Mouse (Mus musculus) hindbrain, embryonic 13.5 days (tissue): ENCODE results near the gene Dab2ip. TPM values are rescaled to one million over a fixed set of nuclear protein-coding genes. Genes with fewer than 3 reads are reported as not detected.
A peak's percentile ranks its signal among the peaks of the same experiment; 100 is the strongest.

Experiments used
- ATAC-seq: fragments of 200-750 bp; cut with Nextera tagmentation; 2 replicates; pipeline ENCODE4 v1.8.0; 2017; ENCODE audit warnings: moderate TSS enrichment; ENCODE audit not compliant: low FRiP score
- H3K27ac ChIP-seq: fragments of 300-500 bp; sonication (generic); 2 replicates; pipeline ENCODE4 v1.5.1; 2015; ENCODE audit warnings: inconsistent platforms, mild to moderate bottlenecking, moderate library complexity
- H3K27me3 ChIP-seq: fragments of 300-500 bp; sonication (generic); 2 replicates; pipeline ENCODE4 v1.6.1; 2015; ENCODE audit warnings: mild to moderate bottlenecking, inconsistent platforms
- H3K36me3 ChIP-seq: fragments of 300-500 bp; sonication (generic); 2 replicates; pipeline ENCODE4 v1.6.1; 2015; ENCODE audit warnings: mild to moderate bottlenecking, inconsistent platforms
- H3K4me1 ChIP-seq: fragments of 300-500 bp; sonication (generic); replicated peaks from 2 replicates; pipeline ENCODE4 v1.6.1; 2015; ENCODE audit warnings: inconsistent platforms
- H3K4me2 ChIP-seq: fragments of 300-500 bp; sonication (generic); 2 replicates; pipeline ENCODE4 v1.6.1; 2015; ENCODE audit warnings: inconsistent platforms, mild to moderate bottlenecking, moderate library complexity
- H3K4me3 ChIP-seq: fragments of 300-500 bp; sonication (generic); 2 replicates; pipeline ENCODE4 v1.5.1; 2015; ENCODE audit warnings: mild to moderate bottlenecking, inconsistent platforms
- H3K9ac ChIP-seq: fragments of 300-500 bp; sonication (generic); 2 replicates; pipeline ENCODE4 v1.6.1; 2015; ENCODE audit warnings: mild to moderate bottlenecking, inconsistent platforms
- H3K9me3 ChIP-seq: fragments of 300-500 bp; sonication (generic); 2 replicates; pipeline ENCODE4 v1.6.1; 2016; ENCODE audit warnings: inconsistent platforms
- WGBS: fragments of 180-500 bp; shearing (Covaris S2); methylation state at CpG from one replicate; pipeline ENCODE4 v1.1.7; 2015; 5-methylcytosine and 5-hydroxymethylcytosine counted together
- polyA plus RNA-seq: library from polyadenylated mRNA; unstranded; fragments of >200 nt; fragmentation: Nextera tagmentation; extraction: Ambion mirVana; gene quantifications from 2 replicates; pipeline ENCODE4 v1.2.1, GENCODE M21; 2015

Dab2ip gene
- polyA plus RNA-seq, 1 experiment from 2014 or later = 38.8 TPM

DNA sequence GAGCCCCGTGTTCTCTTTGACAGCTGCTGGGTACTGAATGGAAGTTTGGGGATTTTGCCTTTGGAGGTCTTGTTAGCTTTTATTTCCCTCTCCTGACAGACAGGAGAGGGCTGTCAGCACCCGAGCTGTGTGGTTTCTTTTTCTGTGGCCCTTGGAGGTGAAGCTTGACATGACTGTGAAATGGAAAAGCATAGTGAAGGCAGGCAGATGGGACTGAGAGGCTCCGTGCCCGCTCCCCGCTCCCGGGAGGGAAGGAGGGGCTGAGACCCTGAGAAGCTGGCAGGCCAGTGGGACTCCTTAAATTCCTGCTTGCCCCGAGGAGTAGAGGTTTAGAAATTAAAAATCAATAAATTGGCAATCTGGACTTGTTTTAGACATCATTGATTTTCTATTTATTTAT, 70.0 kb downstream of the Dab2ip start:
- peaks cover 4% of the 10 kb centered on the region; the same call in 1 of the 2 replicates for H3K27me3 ChIP-seq

DNA sequence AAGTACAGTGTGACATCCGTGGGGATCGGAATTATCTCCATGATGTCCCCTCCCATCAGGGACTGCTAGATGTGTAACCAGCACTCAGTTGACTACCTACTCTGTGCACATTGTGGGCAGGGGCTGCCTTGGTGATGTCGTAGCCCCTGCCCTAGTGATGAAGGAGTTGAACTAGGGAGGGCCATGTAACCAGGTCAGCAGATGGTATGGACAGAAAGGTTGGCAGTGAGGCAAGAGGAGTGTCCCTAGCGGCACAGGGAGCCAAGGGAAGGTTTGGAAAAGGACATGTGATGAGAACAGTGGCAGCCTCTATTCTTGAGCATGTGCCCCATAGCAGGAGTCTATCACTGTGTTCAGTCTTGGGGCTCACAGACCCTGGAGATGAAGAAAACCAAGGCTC, 70.6 kb downstream of the Dab2ip start:
- Histone ChIP-seq H3K36me3 (no peaks in the 10 kb centered on the region), H3K27me3 (peaks cover 4% of the 10 kb centered on the region; the same call in 1 of the 2 replicates), H3K27ac (no peak overlapping the region; the same call in 1 of the 2 replicates), H3K4me2 (no peak overlapping the region), H3K9ac (no peak overlapping the region), H3K4me1 (peaks cover 49% of the 10 kb centered on the region), H3K4me3 (no peak overlapping the region), H3K9me3 (no peaks in the 10 kb centered on the region)
- ATAC-seq = no peak
- 85% methylated on average over 4 of the region's 4 CpGs for WGBS

More for the DNA sequence above, 70.0 kb downstream of the Dab2ip start:
- Histone ChIP-seq H3K36me3 (no peaks in the 10 kb centered on the region), H3K9ac (peak overlapping the region; percentile 55), H3K4me2 (no peak overlapping the region), H3K27ac (peak overlapping the region; percentile 48), H3K9me3 (no peaks in the 10 kb centered on the region), H3K4me3 (no peak overlapping the region), H3K4me1 (peaks cover 55% of the 10 kb centered on the region)
- no peak for ATAC-seq
- WGBS = 49% methylated on average over 7 of the region's 7 CpGs

DNA sequence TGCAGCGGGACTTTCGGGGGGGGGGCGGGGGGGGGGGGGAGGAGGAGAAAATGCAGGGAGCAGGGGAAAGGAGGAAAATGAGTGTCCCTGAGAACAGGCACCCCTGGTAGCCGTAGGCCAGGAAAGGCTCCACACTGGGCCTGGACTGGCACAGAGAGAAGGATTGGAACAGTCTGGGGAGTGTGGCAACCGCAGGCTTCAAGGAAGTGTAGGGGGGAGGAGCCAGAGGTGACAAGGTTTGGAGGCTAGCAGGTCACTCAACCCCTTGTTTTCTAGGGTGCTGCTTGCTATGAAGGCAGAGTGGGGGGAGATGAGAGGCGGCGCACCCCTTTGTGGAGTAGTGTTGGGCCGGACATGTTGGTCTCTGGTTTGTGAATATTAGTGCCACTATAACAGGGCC, 71.1 kb downstream of the Dab2ip start:
- Histone ChIP-seq H3K4me3 (no peak overlapping the region), H3K27me3 (peaks cover 1% of the 10 kb centered on the region; the same call in 1 of the 2 replicates), H3K4me2 (no peak overlapping the region), H3K9ac (no peak overlapping the region), H3K4me1 (peaks cover 45% of the 10 kb centered on the region), H3K9me3 (no peaks in the 10 kb centered on the region), H3K27ac (no peak overlapping the region), H3K36me3 (no peaks in the 10 kb centered on the region)
- WGBS = 91% methylated on average over 5 of the region's 8 CpGs
- no peak; the same call in 1 of the 2 replicates for ATAC-seq

DNA sequence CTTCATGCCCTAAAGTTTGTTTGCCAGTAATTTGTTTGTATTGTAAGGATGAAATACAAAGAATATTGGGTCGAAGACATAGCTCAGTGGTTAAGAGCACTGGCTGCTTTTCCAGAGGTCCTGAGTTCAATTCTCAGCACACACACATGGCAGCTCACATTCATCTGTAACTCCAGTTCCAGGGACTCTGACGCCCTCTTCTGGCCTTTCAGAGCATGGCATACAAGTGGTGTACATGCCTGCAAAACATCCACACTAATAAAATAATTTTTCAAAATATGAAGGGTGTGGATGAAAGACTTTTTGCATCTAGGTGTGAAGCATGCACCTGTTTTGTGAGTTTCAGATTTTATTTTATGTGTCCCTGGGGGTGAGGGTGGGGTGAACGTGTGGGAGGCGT, 75.3 kb downstream of the Dab2ip start:
- Histone ChIP-seq H3K36me3 (no peaks in the 10 kb centered on the region), H3K27ac (no peak overlapping the region), H3K4me3 (no peak overlapping the region), H3K4me1 (peaks cover 15% of the 10 kb centered on the region), H3K9me3 (no peaks in the 10 kb centered on the region), H3K9ac (no peak overlapping the region), H3K27me3 (no peaks in the 10 kb centered on the region), H3K4me2 (no peak overlapping the region)
- 82% methylated on average over 4 of the region's 4 CpGs for WGBS
- no peak for ATAC-seq

DNA sequence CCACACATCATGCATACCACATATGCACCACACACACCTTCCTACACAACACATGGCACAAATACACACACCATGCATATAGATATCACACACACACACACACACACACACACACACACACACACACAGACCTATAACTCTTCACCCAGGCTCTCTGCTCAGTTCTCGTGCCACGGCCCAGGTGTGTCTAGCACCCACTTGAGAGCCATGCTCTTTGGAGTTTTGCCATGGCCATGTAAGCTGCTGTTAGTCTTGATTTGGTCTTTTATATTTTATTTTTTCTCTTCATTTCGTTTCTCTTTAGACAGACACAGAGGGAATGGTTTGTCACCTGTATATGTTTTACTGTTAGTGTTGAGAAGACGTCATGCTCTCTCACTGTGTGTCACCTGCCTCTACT, 76.9 kb downstream of the Dab2ip start:
- H3K4me1 ChIP-seq = peaks cover 16% of the 10 kb centered on the region
- H3K27me3 ChIP-seq = no peaks in the 10 kb centered on the region
- H3K27ac ChIP-seq = no peak overlapping the region
- WGBS = 89% methylated on average over 4 of the region's 4 CpGs
- no peak overlapping the region for H3K9ac ChIP-seq
- H3K4me3 ChIP-seq = no peak overlapping the region
- no peak overlapping the region for H3K4me2 ChIP-seq
- ATAC-seq = no peak
- H3K36me3 ChIP-seq = no peaks in the 10 kb centered on the region
- no peaks in the 10 kb centered on the region for H3K9me3 ChIP-seq

- no peaks in the 10 kb centered on the region for H3K9me3 ChIP-seq
- H3K4me2 ChIP-seq = no peak overlapping the region
- WGBS = 68% methylated on average over 4 of the region's 4 CpGs
- no peak overlapping the region for H3K27ac ChIP-seq
- H3K27me3 ChIP-seq = no peaks in the 10 kb centered on the region
- H3K4me3 ChIP-seq = no peak overlapping the region
- no peaks in the 10 kb centered on the region for H3K36me3 ChIP-seq
- no peak overlapping the region for H3K9ac ChIP-seq
- no peak for ATAC-seq
- H3K4me1 ChIP-seq = peaks cover 16% of the 10 kb centered on the region
These were observed 77.5 kb downstream of the Dab2ip start for GRCm38 (mm10) chr2:35635541-35635940.

GRCm38 (mm10) chr2:35637880-35638535, 79.9 kb downstream of the Dab2ip start:
- ATAC-seq = peak; percentile 70
- H3K4me3 ChIP-seq = no peak overlapping the region
- H3K4me2 ChIP-seq = peak overlapping the region; percentile 13; the same call in 1 of the 2 replicates
- WGBS = 44% methylated on average over 13 of the region's 13 CpGs
- H3K9ac ChIP-seq = no peak overlapping the region
- H3K27me3 ChIP-seq = no peaks in the 10 kb centered on the region
- H3K27ac ChIP-seq = peak overlapping the region; percentile 72
- H3K4me1 ChIP-seq = peaks cover 16% of the 10 kb centered on the region
- H3K9me3 ChIP-seq = no peaks in the 10 kb centered on the region
- no peaks in the 10 kb centered on the region for H3K36me3 ChIP-seq

DNA sequence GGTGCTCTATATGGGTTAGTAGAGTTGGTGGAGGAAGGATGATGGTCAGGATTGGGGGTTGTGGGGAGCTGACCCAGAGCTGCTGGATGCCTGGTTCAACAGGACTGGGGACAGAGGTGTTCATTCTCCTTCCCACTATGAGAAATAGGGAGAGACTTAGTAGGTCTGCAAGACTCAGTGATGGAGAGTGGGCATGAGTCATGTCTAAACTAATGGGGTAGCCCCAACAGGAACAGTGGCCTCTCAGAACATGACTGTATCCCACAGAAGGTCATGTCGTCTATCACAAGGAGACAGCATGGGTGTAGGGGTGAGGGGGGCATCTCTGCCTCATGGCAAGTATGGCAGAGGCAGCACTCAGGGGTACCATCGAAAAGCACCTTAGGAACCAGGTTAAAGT, 81.7 kb downstream of the Dab2ip start:
- H3K27ac ChIP-seq = no peak overlapping the region
- H3K4me2 ChIP-seq = no peak overlapping the region
- no peaks in the 10 kb centered on the region for H3K36me3 ChIP-seq
- H3K4me1 ChIP-seq = peaks cover 16% of the 10 kb centered on the region
- no peaks in the 10 kb centered on the region for H3K9me3 ChIP-seq
- no peak for ATAC-seq
- no peaks in the 10 kb centered on the region for H3K27me3 ChIP-seq
- H3K4me3 ChIP-seq = no peak overlapping the region
- no peak overlapping the region for H3K9ac ChIP-seq
- WGBS = 94% methylated on average over 2 of the region's 2 CpGs

- ATAC-seq = no peak
- no peak overlapping the region for H3K27ac ChIP-seq
- H3K9ac ChIP-seq = no peak overlapping the region
- no peaks in the 10 kb centered on the region for H3K27me3 ChIP-seq
- 87% methylated on average over 13 of the region's 13 CpGs for WGBS
- H3K36me3 ChIP-seq = no peaks in the 10 kb centered on the region
- H3K4me2 ChIP-seq = no peak overlapping the region
- no peaks in the 10 kb centered on the region for H3K9me3 ChIP-seq
- no peak overlapping the region for H3K4me3 ChIP-seq
- peaks cover 16% of the 10 kb centered on the region for H3K4me1 ChIP-seq
These were observed 82.5 kb downstream of the Dab2ip start for GRCm38 (mm10) chr2:35640576-35640975.

DNA sequence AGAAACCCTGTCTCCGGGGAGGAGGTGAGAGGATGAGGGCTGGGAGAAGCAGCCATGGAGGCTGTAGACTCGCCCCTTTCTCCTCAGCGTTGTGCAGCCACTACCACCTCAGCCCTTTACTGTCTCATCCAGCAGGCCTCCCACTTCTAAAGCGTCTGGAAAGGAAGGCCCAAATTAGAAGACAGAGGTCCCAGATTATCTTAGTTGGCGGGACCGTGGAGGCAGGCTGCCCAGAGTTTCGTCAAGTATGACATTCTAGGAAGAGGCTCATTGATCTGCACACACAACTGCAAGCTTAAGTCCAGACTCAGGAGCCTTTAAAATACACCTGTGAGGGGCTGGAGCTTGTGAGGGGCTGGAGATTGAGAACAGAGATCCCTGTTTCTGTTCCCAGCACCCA, 84.2 kb downstream of the Dab2ip start:
- 89% methylated on average over 7 of the region's 7 CpGs for WGBS
- Histone ChIP-seq H3K9me3 (no peaks in the 10 kb centered on the region), H3K9ac (no peak overlapping the region), H3K4me2 (no peak overlapping the region), H3K4me3 (no peak overlapping the region), H3K36me3 (no peaks in the 10 kb centered on the region), H3K27me3 (no peaks in the 10 kb centered on the region), H3K4me1 (peaks cover 16% of the 10 kb centered on the region), H3K27ac (no peak overlapping the region)
- ATAC-seq = no peak

DNA sequence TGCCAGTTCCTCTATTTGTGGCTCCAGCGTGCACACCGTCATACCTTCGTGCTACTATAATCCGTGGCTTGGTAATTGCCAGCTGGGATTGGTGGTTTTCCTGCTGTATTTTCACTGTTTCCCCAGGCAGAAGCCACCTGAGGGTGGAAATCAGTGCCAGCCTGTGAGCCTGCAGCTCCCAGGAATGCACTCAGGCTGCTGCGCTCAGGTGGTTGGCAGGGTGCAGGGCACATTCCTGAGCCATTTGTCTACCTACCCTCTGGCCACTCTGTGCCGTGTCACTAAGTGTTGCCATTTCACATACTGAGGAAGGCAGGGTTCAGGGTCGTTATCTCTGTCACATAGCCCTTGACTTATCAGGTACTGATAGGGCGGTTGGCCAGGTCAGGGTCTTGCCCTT, 88.5 kb downstream of the Dab2ip start:
- no peak overlapping the region for H3K27ac ChIP-seq

DNA sequence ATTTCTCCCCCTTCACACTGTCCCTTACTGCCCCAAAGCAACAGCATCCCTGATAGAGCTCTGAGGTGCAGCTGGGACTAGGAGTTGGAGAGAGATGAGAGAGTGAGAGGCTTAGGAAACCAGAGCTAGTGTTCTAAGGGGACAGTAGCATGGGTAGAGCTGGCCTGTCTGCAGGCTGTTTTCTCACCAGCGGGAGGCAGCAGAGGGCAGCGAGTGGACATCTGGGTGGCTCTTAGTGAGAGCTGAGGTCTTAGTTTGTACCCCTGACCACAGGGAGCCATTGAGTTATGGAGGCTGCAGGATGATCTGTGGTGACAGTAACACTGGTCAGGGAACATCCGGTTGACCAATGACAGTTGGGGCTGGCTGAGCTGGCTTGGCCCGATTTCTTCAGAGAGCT, 91.6 kb downstream of the Dab2ip start:
- 40% methylated on average over 4 of the region's 4 CpGs for WGBS
- Histone ChIP-seq H3K9ac (no peak overlapping the region), H3K4me3 (no peak overlapping the region), H3K4me2 (no peak overlapping the region), H3K9me3 (no peaks in the 10 kb centered on the region), H3K27ac (no peak overlapping the region), H3K4me1 (peaks cover 13% of the 10 kb centered on the region), H3K36me3 (no peaks in the 10 kb centered on the region), H3K27me3 (no peaks in the 10 kb centered on the region)
- ATAC-seq = peak; percentile 37; the same call in 1 of the 2 replicates

More for the DNA sequence above, 88.5 kb downstream of the Dab2ip start:
- WGBS = 92% methylated on average over 8 of the region's 8 CpGs
- Histone ChIP-seq H3K9ac (no peak overlapping the region), H3K4me1 (peaks cover 6% of the 10 kb centered on the region; the same call in 1 of the 2 replicates), H3K36me3 (no peaks in the 10 kb centered on the region), H3K4me3 (no peak overlapping the region), H3K9me3 (no peaks in the 10 kb centered on the region), H3K27me3 (no peaks in the 10 kb centered on the region), H3K4me2 (no peak overlapping the region)
- no peak for ATAC-seq

- no peaks in the 10 kb centered on the region for H3K36me3 ChIP-seq
- 48% methylated on average over 6 of the region's 6 CpGs for WGBS
These were observed 93.2 kb downstream of the Dab2ip start for GRCm38 (mm10) chr2:35651297-35651731.

More at GRCm38 (mm10) chr2:35651297-35651731, 93.2 kb downstream of the Dab2ip start:
- peaks cover 21% of the 10 kb centered on the region for H3K4me1 ChIP-seq
- 0 out of 2 replicates have a peak overlapping the region, but pooled peaks have one; percentile 35 for H3K27ac ChIP-seq
- H3K27me3 ChIP-seq = no peaks in the 10 kb centered on the region
- no peak overlapping the region for H3K4me2 ChIP-seq
- no peak overlapping the region for H3K4me3 ChIP-seq
- no peaks in the 10 kb centered on the region for H3K9me3 ChIP-seq
- no peak overlapping the region for H3K9ac ChIP-seq
- ATAC-seq = no peak
